Mouse (Mus musculus): Measurements from ENCODE around the gene Pgpep1l.
A peak's percentile ranks its signal among the peaks of the same experiment; 100 is the strongest.

GRCm38 (mm10) chr7:68275838-68276731 is 12.1 kb upstream of the Pgpep1l start:
- TF ChIP-seq CTCF (IDR thresholded peaks at IDR 0.05; ENCODE audit: extremely low read depth, insufficient read depth, insufficient read length, insufficient replicate concordance): no peak
- peak; percentile 77 for TF ChIP-seq POLR2A (IDR thresholded peaks at IDR 0.05; ENCODE audit: low read depth, low read length)

Measured in spleen, adult 2 months (tissue).